Mouse (Mus musculus): Measurements from ENCODE around the gene Vgll3. TPM values are rescaled to one million over a fixed set of nuclear protein-coding genes. Genes with fewer than 3 reads are reported as not detected.

The Vgll3 gene
- polyA plus RNA-seq, 1 experiment from 2014 or later, result 2.9 TPM

- H3K4me3 ChIP-seq, result no peak overlapping the region
- 60% methylated on average over 5 of the region's 5 CpGs for WGBS
- no peaks in the 10 kb centered on the region for H3K27me3 ChIP-seq (replicated peaks)
- no peak overlapping the region for H3K9ac ChIP-seq
- no peaks in the 10 kb centered on the region for H3K9me3 ChIP-seq
- H3K4me2 ChIP-seq, result no peak overlapping the region
- ATAC-seq (ENCODE audit: extremely low read depth, insufficient number of reproducible peaks, low FRiP score, low TSS enrichment), result no peak
- 0 out of 2 replicates have a peak, but pooled peaks cover 3% of the 10 kb centered on the region for H3K4me1 ChIP-seq
- H3K36me3 ChIP-seq, result no peaks in the 10 kb centered on the region
- H3K27ac ChIP-seq (replicated peaks), result no peak overlapping the region
These were observed 49.4 kb downstream of the Vgll3 start for GRCm38 (mm10) chr16:65864471-65864870.

- Histone ChIP-seq H3K4me1 (0 out of 2 replicates have a peak, but pooled peaks cover 3% of the 10 kb centered on the region), H3K4me3 (no peak overlapping the region)
- ATAC-seq (ENCODE audit: extremely low read depth, insufficient number of reproducible peaks, low FRiP score, low TSS enrichment), result no peak
These were observed 52.9 kb downstream of the Vgll3 start for GRCm38 (mm10) chr16:65867927-65868326.

GRCm38 (mm10) chr16:65868933-65869332 lies 53.9 kb downstream of the Vgll3 start:
- no peak overlapping the region for H3K4me2 ChIP-seq
- ATAC-seq (ENCODE audit: extremely low read depth, insufficient number of reproducible peaks, low FRiP score, low TSS enrichment), result no peak
- H3K4me3 ChIP-seq, result no peak overlapping the region
- H3K36me3 ChIP-seq, result no peaks in the 10 kb centered on the region
- H3K27me3 ChIP-seq (replicated peaks), result no peaks in the 10 kb centered on the region
- H3K4me1 ChIP-seq, result 0 out of 2 replicates have a peak, but pooled peaks cover 3% of the 10 kb centered on the region
- no peak overlapping the region for H3K27ac ChIP-seq (replicated peaks)
- no peaks in the 10 kb centered on the region for H3K9me3 ChIP-seq
- no peak overlapping the region for H3K9ac ChIP-seq
- 68% methylated on average over 2 of the region's 2 CpGs for WGBS

More at GRCm38 (mm10) chr16:65867927-65868326, 52.9 kb downstream of the Vgll3 start:
- H3K9me3 ChIP-seq, result no peaks in the 10 kb centered on the region
- WGBS, result 49% methylated on average over 2 of the region's 2 CpGs
- no peak overlapping the region for H3K4me2 ChIP-seq
- no peaks in the 10 kb centered on the region for H3K36me3 ChIP-seq
- no peak overlapping the region for H3K27ac ChIP-seq (replicated peaks)
- H3K9ac ChIP-seq, result no peak overlapping the region
- H3K27me3 ChIP-seq (replicated peaks), result no peaks in the 10 kb centered on the region

GRCm38 (mm10) chr16:65888940-65889339 lies 73.9 kb downstream of the Vgll3 start:
- ATAC-seq (ENCODE audit: extremely low read depth, insufficient number of reproducible peaks, low FRiP score, low TSS enrichment), result no peak

More at GRCm38 (mm10) chr16:65888940-65889339, 73.9 kb downstream of the Vgll3 start:
- Histone ChIP-seq H3K4me2 (no peak overlapping the region), H3K27me3 (replicated peaks) (no peaks in the 10 kb centered on the region), H3K4me1 (no peaks in the 10 kb centered on the region), H3K9ac (no peak overlapping the region), H3K4me3 (no peak overlapping the region), H3K27ac (replicated peaks) (no peak overlapping the region), H3K9me3 (no peaks in the 10 kb centered on the region), H3K36me3 (no peaks in the 10 kb centered on the region)
- 81% methylated on average over 4 of the region's 4 CpGs for WGBS

All from heart, embryonic 13.5 days (tissue).